ENCODE assay signal across 28 mouse cellular contexts in the genomic region with DNA sequence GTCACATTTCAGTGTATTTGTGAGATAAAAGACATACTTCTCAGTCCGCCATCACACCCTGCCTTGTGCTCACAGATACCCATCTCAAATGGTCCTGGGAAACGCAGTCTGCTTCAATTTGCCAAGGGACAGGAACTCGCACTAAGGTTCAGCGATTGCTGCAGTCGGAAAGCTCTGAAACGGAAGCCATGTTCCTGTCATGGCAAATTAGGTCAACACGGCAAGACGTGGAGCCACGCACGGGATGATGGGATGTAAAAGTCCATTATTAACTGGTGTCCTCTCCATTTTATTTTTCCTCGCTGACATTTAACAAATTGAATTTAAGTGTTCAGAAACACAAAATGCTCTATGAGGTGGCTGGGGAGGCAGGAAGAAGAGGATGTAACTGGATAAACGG.
"Had no signal": no experiment of that assay in that cellular context is flagged by ENCODE, and none has a peak within 500 bp of the region (broad histone marks: within the 10 kb centered on the region; RNA-seq: fewer than 3 reads in every experiment).

No protein-coding gene starts in this region.

- H3K9ac ChIP-seq: embryonic facial prominence, embryonic 12.5 days; embryonic facial prominence, embryonic 13.5 days; embryonic facial prominence, embryonic 15.5 days; forebrain, embryonic 12.5 days; forebrain, embryonic 13.5 days; forebrain, embryonic 15.5 days; forebrain, postnatal 0 days had no signal

- ATAC-seq: forebrain, embryonic 13.5 days; forebrain, embryonic 14.5 days; forebrain, embryonic 15.5 days; forebrain, embryonic 16.5 days; forebrain, postnatal 0 days had no signal

- H3K9me3 ChIP-seq: embryonic facial prominence, embryonic 10.5 days; embryonic facial prominence, embryonic 12.5 days; embryonic facial prominence, embryonic 13.5 days; embryonic facial prominence, embryonic 15.5 days; forebrain, embryonic 10.5 days; forebrain, embryonic 12.5 days; forebrain, embryonic 13.5 days; forebrain, embryonic 15.5 days had no signal

- H3K27ac ChIP-seq: embryonic facial prominence, embryonic 10.5 days; embryonic facial prominence, embryonic 12.5 days; embryonic facial prominence, embryonic 13.5 days; embryonic facial prominence, embryonic 15.5 days; forebrain, embryonic 10.5 days; forebrain, embryonic 12.5 days; forebrain, embryonic 13.5 days; forebrain, embryonic 15.5 days; gastrocnemius, adult 2 months; heart, adult 2 months had no signal

- H3K36me3 ChIP-seq: embryonic facial prominence, embryonic 10.5 days; embryonic facial prominence, embryonic 12.5 days; embryonic facial prominence, embryonic 13.5 days; embryonic facial prominence, embryonic 15.5 days; forebrain, embryonic 10.5 days; forebrain, embryonic 12.5 days; forebrain, embryonic 15.5 days had no signal

- H3K4me3 ChIP-seq: embryonic facial prominence, embryonic 10.5 days; embryonic facial prominence, embryonic 12.5 days; embryonic facial prominence, embryonic 13.5 days; embryonic facial prominence, embryonic 15.5 days; erythroblast, embryonic 14.5 days; forebrain, embryonic 10.5 days; forebrain, embryonic 12.5 days; forebrain, embryonic 13.5 days; forebrain, embryonic 15.5 days; gastrocnemius, adult 2 months; heart, adult 2 months had no signal

- H3K27me3 ChIP-seq: embryonic facial prominence, embryonic 12.5 days; embryonic facial prominence, embryonic 13.5 days; embryonic facial prominence, embryonic 15.5 days; forebrain, embryonic 12.5 days; forebrain, embryonic 13.5 days; forebrain, embryonic 15.5 days had no signal

- H3K4me2 ChIP-seq: embryonic facial prominence, embryonic 12.5 days; embryonic facial prominence, embryonic 13.5 days; embryonic facial prominence, embryonic 15.5 days; forebrain, embryonic 12.5 days; forebrain, embryonic 13.5 days; forebrain, embryonic 15.5 days had no signal

- DNase-seq: cerebellum, adult 2 months; cerebellum, adult 8-10 months; cerebellum, adult 9-10 months; cerebellum, adult 9-11 months; cerebellum, postnatal 10 days; cerebellum, postnatal 14 days; cerebellum, postnatal 25 days; cerebellum, postnatal 36 days; embryo, embryonic 11 days; forebrain, postnatal 0 days; gastrocnemius, adult 2 months; gastrocnemius, postnatal 10 days; gastrocnemius, postnatal 14 days; gastrocnemius, postnatal 25 days; gastrocnemius, postnatal 36 days; heart, adult 18-20 months; heart, adult 2 months had no signal

- H3K4me1 ChIP-seq: embryonic facial prominence, embryonic 10.5 days; embryonic facial prominence, embryonic 12.5 days; embryonic facial prominence, embryonic 13.5 days; embryonic facial prominence, embryonic 15.5 days; forebrain, embryonic 10.5 days; forebrain, embryonic 12.5 days; forebrain, embryonic 13.5 days; forebrain, embryonic 15.5 days had no signal
